Mouse (Mus musculus): ENCODE data around the gene Zfp524. TPM values are rescaled to one million over a fixed set of nuclear protein-coding genes. Genes with fewer than 3 reads are reported as not detected.

Gene Zfp524
- polyA plus RNA-seq, 1 experiment from 2014 or later = 9.2 TPM

- H3K4me3 ChIP-seq (ENCODE audit: low read depth, low read length) = peak overlapping the region; percentile 87
- DNase-seq (ENCODE audit: low spot score, missing footprints) (no peak), ATAC-seq (ENCODE audit: low FRiP score) (peak; percentile 5; the same call in 1 of the 2 replicates)
- H3K4me1 ChIP-seq (ENCODE audit: control insufficient read depth, insufficient read depth, low read length) = peaks cover 8% of the 10 kb centered on the region; the same call in 1 of the 2 replicates
- no peaks in the 10 kb centered on the region for H3K9me3 ChIP-seq (ENCODE audit: control insufficient read depth, low read length)
- peak overlapping the region; percentile 83 for H3K4me2 ChIP-seq
- no peaks in the 10 kb centered on the region; the same call in 1 of the 2 replicates for H3K36me3 ChIP-seq (ENCODE audit: control insufficient read depth, insufficient read depth, low read length)
- H3K27ac ChIP-seq (ENCODE audit: low read depth, low read length) = peak overlapping the region; percentile 85
- peak overlapping the region; percentile 98 for H3K9ac ChIP-seq (ENCODE audit: low read length)
- no peaks in the 10 kb centered on the region for H3K27me3 ChIP-seq (ENCODE audit: control insufficient read depth, insufficient read depth, low read length)
- WGBS = 0% methylated on average over 15 of the region's 15 CpGs
Observed at GRCm38 (mm10) chr7:5020685-5021084, 6.5 kb downstream of the Zfp524 start.

- no peak for ATAC-seq (ENCODE audit: low FRiP score)
- H3K4me2 ChIP-seq = peak overlapping the region; percentile 83
- 46% methylated on average over 5 of the region's 5 CpGs for WGBS
- H3K9ac ChIP-seq (ENCODE audit: low read length) = peak overlapping the region; percentile 98
- no peaks in the 10 kb centered on the region for H3K9me3 ChIP-seq (ENCODE audit: control insufficient read depth, low read length)
- peak overlapping the region; percentile 87 for H3K4me3 ChIP-seq (ENCODE audit: low read depth, low read length)
- no peak overlapping the region for H3K27ac ChIP-seq (ENCODE audit: low read depth, low read length)
- DNase-seq (ENCODE audit: low spot score, missing footprints) = peak; percentile 82
- H3K36me3 ChIP-seq (ENCODE audit: control insufficient read depth, insufficient read depth, low read length) = no peaks in the 10 kb centered on the region; the same call in 1 of the 2 replicates
- H3K27me3 ChIP-seq (ENCODE audit: control insufficient read depth, insufficient read depth, low read length) = no peaks in the 10 kb centered on the region
- peaks cover 8% of the 10 kb centered on the region; the same call in 1 of the 2 replicates for H3K4me1 ChIP-seq (ENCODE audit: control insufficient read depth, insufficient read depth, low read length)
Observed at GRCm38 (mm10) chr7:5021197-5021596, 7.0 kb downstream of the Zfp524 start.

- Histone ChIP-seq H3K4me1 (ENCODE audit: control insufficient read depth, insufficient read depth, low read length) (no peaks in the 10 kb centered on the region), H3K9ac (ENCODE audit: low read length) (no peak overlapping the region), H3K4me2 (no peak overlapping the region), H3K27ac (ENCODE audit: low read depth, low read length) (no peak overlapping the region), H3K36me3 (ENCODE audit: control insufficient read depth, insufficient read depth, low read length) (peaks cover 59% of the 10 kb centered on the region), H3K9me3 (ENCODE audit: control insufficient read depth, low read length) (peaks cover 28% of the 10 kb centered on the region), H3K4me3 (ENCODE audit: low read depth, low read length) (no peak overlapping the region), H3K27me3 (ENCODE audit: control insufficient read depth, insufficient read depth, low read length) (no peaks in the 10 kb centered on the region)
- ATAC-seq (ENCODE audit: low FRiP score) (0 out of 2 replicates have a peak, but pooled peaks have one; percentile 7), DNase-seq (ENCODE audit: low spot score, missing footprints) (no peak)
- WGBS = 95% methylated on average over 22 of the region's 22 CpGs
Observed at GRCm38 (mm10) chr7:5029543-5029942, 15.3 kb downstream of the Zfp524 start.

- no peak for DNase-seq (ENCODE audit: low spot score, missing footprints)
- H3K4me3 ChIP-seq (ENCODE audit: low read depth, low read length) = no peak overlapping the region
- H3K36me3 ChIP-seq (ENCODE audit: control insufficient read depth, insufficient read depth, low read length) = peaks cover 62% of the 10 kb centered on the region
- peaks cover 28% of the 10 kb centered on the region for H3K9me3 ChIP-seq (ENCODE audit: control insufficient read depth, low read length)
- no peak overlapping the region for H3K9ac ChIP-seq (ENCODE audit: low read length)
- 95% methylated on average over 21 of the region's 21 CpGs for WGBS
- ATAC-seq (ENCODE audit: low FRiP score) = no peak
- no peaks in the 10 kb centered on the region for H3K4me1 ChIP-seq (ENCODE audit: control insufficient read depth, insufficient read depth, low read length)
- no peaks in the 10 kb centered on the region for H3K27me3 ChIP-seq (ENCODE audit: control insufficient read depth, insufficient read depth, low read length)
- no peak overlapping the region for H3K4me2 ChIP-seq
- H3K27ac ChIP-seq (ENCODE audit: low read depth, low read length) = no peak overlapping the region
Observed at GRCm38 (mm10) chr7:5029946-5030345, 15.7 kb downstream of the Zfp524 start.

- DNase-seq (ENCODE audit: low spot score, missing footprints) (peak; percentile 75), ATAC-seq (ENCODE audit: low FRiP score) (0 out of 2 replicates have a peak, but pooled peaks have one; percentile 12)
- no peaks in the 10 kb centered on the region for H3K27me3 ChIP-seq (ENCODE audit: control insufficient read depth, insufficient read depth, low read length)
- no peaks in the 10 kb centered on the region for H3K4me1 ChIP-seq (ENCODE audit: control insufficient read depth, insufficient read depth, low read length)
- H3K4me2 ChIP-seq = no peak overlapping the region
- H3K4me3 ChIP-seq (ENCODE audit: low read depth, low read length) = no peak overlapping the region
- H3K27ac ChIP-seq (ENCODE audit: low read depth, low read length) = no peak overlapping the region
- peaks cover 64% of the 10 kb centered on the region for H3K36me3 ChIP-seq (ENCODE audit: control insufficient read depth, insufficient read depth, low read length)
- no peak overlapping the region for H3K9ac ChIP-seq (ENCODE audit: low read length)
- 82% methylated on average over 63 of the region's 63 CpGs for WGBS
- H3K9me3 ChIP-seq (ENCODE audit: control insufficient read depth, low read length) = peaks cover 28% of the 10 kb centered on the region
Observed at GRCm38 (mm10) chr7:5030554-5031275, 16.5 kb downstream of the Zfp524 start.

GRCm38 (mm10) chr7:5031496-5031895 is 17.3 kb downstream of the Zfp524 start:
- H3K27ac ChIP-seq (ENCODE audit: low read depth, low read length) = no peak overlapping the region
- no peak overlapping the region for H3K9ac ChIP-seq (ENCODE audit: low read length)
- 79% methylated on average over 46 of the region's 46 CpGs for WGBS
- H3K9me3 ChIP-seq (ENCODE audit: control insufficient read depth, low read length) = peaks cover 28% of the 10 kb centered on the region
- no peak for DNase-seq (ENCODE audit: low spot score, missing footprints)
- H3K27me3 ChIP-seq (ENCODE audit: control insufficient read depth, insufficient read depth, low read length) = no peaks in the 10 kb centered on the region
- H3K4me3 ChIP-seq (ENCODE audit: low read depth, low read length) = no peak overlapping the region
- peaks cover 66% of the 10 kb centered on the region for H3K36me3 ChIP-seq (ENCODE audit: control insufficient read depth, insufficient read depth, low read length)
- no peak overlapping the region for H3K4me2 ChIP-seq
- no peaks in the 10 kb centered on the region for H3K4me1 ChIP-seq (ENCODE audit: control insufficient read depth, insufficient read depth, low read length)
- ATAC-seq (ENCODE audit: low FRiP score) = no peak

GRCm38 (mm10) chr7:5033818-5034217 is 19.6 kb downstream of the Zfp524 start, which contains the start of gene 4632433K11Rik:
4632433K11Rik (plus strand) TSS chr7:5034118.
- DNase-seq (ENCODE audit: low spot score, missing footprints) = no peak
- no peak for ATAC-seq (ENCODE audit: low FRiP score)
- peaks cover 61% of the 10 kb centered on the region for H3K36me3 ChIP-seq (ENCODE audit: control insufficient read depth, insufficient read depth, low read length)
- H3K4me1 ChIP-seq (ENCODE audit: control insufficient read depth, insufficient read depth, low read length) = peaks cover 5% of the 10 kb centered on the region
- peaks cover 28% of the 10 kb centered on the region for H3K9me3 ChIP-seq (ENCODE audit: control insufficient read depth, low read length)
- 89% methylated on average over 3 of the region's 3 CpGs for WGBS
- no peak within 1 kb of the TSS for H3K4me3 ChIP-seq (ENCODE audit: low read depth, low read length)
- no peak within 1 kb of the TSS for H3K9ac ChIP-seq (ENCODE audit: low read length)
- H3K27ac ChIP-seq (ENCODE audit: low read depth, low read length) = no peak within 1 kb of the TSS
- no peaks in the 10 kb centered on the region for H3K27me3 ChIP-seq (ENCODE audit: control insufficient read depth, insufficient read depth, low read length)
- no peak within 1 kb of the TSS for H3K4me2 ChIP-seq

- Histone ChIP-seq H3K4me2 (no peak overlapping the region), H3K27ac (ENCODE audit: low read depth, low read length) (no peak overlapping the region), H3K9ac (ENCODE audit: low read length) (no peak overlapping the region), H3K4me3 (ENCODE audit: low read depth, low read length) (no peak overlapping the region), H3K9me3 (ENCODE audit: control insufficient read depth, low read length) (peaks cover 13% of the 10 kb centered on the region), H3K4me1 (ENCODE audit: control insufficient read depth, insufficient read depth, low read length) (peaks cover 8% of the 10 kb centered on the region), H3K27me3 (ENCODE audit: control insufficient read depth, insufficient read depth, low read length) (no peaks in the 10 kb centered on the region), H3K36me3 (ENCODE audit: control insufficient read depth, insufficient read depth, low read length) (peaks cover 43% of the 10 kb centered on the region)
- ATAC-seq (ENCODE audit: low FRiP score) (no peak), DNase-seq (ENCODE audit: low spot score, missing footprints) (no peak)
- WGBS = 96% methylated on average over 17 of the region's 17 CpGs
Observed at GRCm38 (mm10) chr7:5035628-5036027, 21.4 kb downstream of the Zfp524 start.

GRCm38 (mm10) chr7:5036136-5036535 is 21.9 kb downstream of the Zfp524 start:
- no peaks in the 10 kb centered on the region for H3K27me3 ChIP-seq (ENCODE audit: control insufficient read depth, insufficient read depth, low read length)
- no peak overlapping the region for H3K4me2 ChIP-seq
- ATAC-seq (ENCODE audit: low FRiP score) (no peak), DNase-seq (ENCODE audit: low spot score, missing footprints) (no peak)
- no peak overlapping the region for H3K9ac ChIP-seq (ENCODE audit: low read length)
- H3K36me3 ChIP-seq (ENCODE audit: control insufficient read depth, insufficient read depth, low read length) = peaks cover 39% of the 10 kb centered on the region
- H3K27ac ChIP-seq (ENCODE audit: low read depth, low read length) = no peak overlapping the region
- peaks cover 8% of the 10 kb centered on the region for H3K4me1 ChIP-seq (ENCODE audit: control insufficient read depth, insufficient read depth, low read length)
- WGBS = 93% methylated on average over 9 of the region's 9 CpGs
- no peak overlapping the region for H3K4me3 ChIP-seq (ENCODE audit: low read depth, low read length)
- peaks cover 8% of the 10 kb centered on the region for H3K9me3 ChIP-seq (ENCODE audit: control insufficient read depth, low read length)

All from midbrain, embryonic 11.5 days (tissue).